Mouse (Mus musculus) heart, adult 8-10 months (tissue): ENCODE data around the gene Ttf2. TPM values are rescaled to one million over a fixed set of nuclear protein-coding genes. Genes with fewer than 3 reads are reported as not detected.

ENCODE experiments used
- DNase-seq: peaks from one replicate; pipeline ENCODE4 v3.0.0; 2022; ENCODE audit warnings: low spot score
- total RNA-seq, 4 experiments: library from RNA; stranded (reverse); gene quantifications; 2 replicates each; pipeline ENCODE4 v1.2.4; 2022

Gene Ttf2
- total RNA-seq, 4 experiments from 2014 or later: 2.1 to 2.8 (median 2.5) TPM

GRCm38 (mm10) chr3:100979290-100979689 is 9.8 kb upstream of the Ttf2 start:
- DNase-seq: no peak

- DNase-seq: peak; percentile 58
Observed at GRCm38 (mm10) chr3:100973906-100974305, 4.4 kb upstream of the Ttf2 start.

GRCm38 (mm10) chr3:100963849-100964542 is 5.5 kb downstream of the Ttf2 start:
- peak; percentile 23 for DNase-seq

- DNase-seq: no peak
Observed at GRCm38 (mm10) chr3:100961501-100961900, 8.0 kb downstream of the Ttf2 start.

- DNase-seq: no peak
Observed at GRCm38 (mm10) chr3:100961007-100961406, 8.5 kb downstream of the Ttf2 start.

- DNase-seq: no peak
Observed at GRCm38 (mm10) chr3:100954616-100955015, 14.8 kb downstream of the Ttf2 start.

- DNase-seq: no peak
Observed at GRCm38 (mm10) chr3:100951531-100951930, 17.9 kb downstream of the Ttf2 start.

GRCm38 (mm10) chr3:100947286-100947685 is 22.2 kb downstream of the Ttf2 start:
- DNase-seq: no peak

GRCm38 (mm10) chr3:100940496-100941037 is 28.9 kb downstream of the Ttf2 start:
- no peak for DNase-seq

GRCm38 (mm10) chr3:100938211-100938610 is 31.3 kb downstream of the Ttf2 start:
- no peak for DNase-seq

- DNase-seq: no peak
Observed at GRCm38 (mm10) chr3:100936201-100936600, 33.3 kb downstream of the Ttf2 start.

GRCm38 (mm10) chr3:100935521-100935920 is 33.9 kb downstream of the Ttf2 start:
- no peak for DNase-seq

- no peak for DNase-seq
Observed at GRCm38 (mm10) chr3:100932077-100932944, 37.2 kb downstream of the Ttf2 start.

- no peak for DNase-seq
Observed at GRCm38 (mm10) chr3:100931332-100932076, 38.0 kb downstream of the Ttf2 start.

GRCm38 (mm10) chr3:100925176-100925575 is 44.3 kb downstream of the Ttf2 start:
- DNase-seq: no peak

- DNase-seq: peak; percentile 40
Observed at GRCm38 (mm10) chr3:100924065-100924732, 45.3 kb downstream of the Ttf2 start.

- no peak for DNase-seq
Observed at GRCm38 (mm10) chr3:100922506-100923375, 46.7 kb downstream of the Ttf2 start.

GRCm38 (mm10) chr3:100921825-100922505 is 47.5 kb downstream of the Ttf2 start, which contains the start of gene Trim45:
Gene Trim45, plus strand, starts transcription at chr3:100922202.
- DNase-seq: peak; percentile 99

GRCm38 (mm10) chr3:100920611-100921140 is 48.8 kb downstream of the Ttf2 start:
- DNase-seq: no peak
